21 mouse cellular contexts compared by ENCODE assay signal in the genomic region with DNA sequence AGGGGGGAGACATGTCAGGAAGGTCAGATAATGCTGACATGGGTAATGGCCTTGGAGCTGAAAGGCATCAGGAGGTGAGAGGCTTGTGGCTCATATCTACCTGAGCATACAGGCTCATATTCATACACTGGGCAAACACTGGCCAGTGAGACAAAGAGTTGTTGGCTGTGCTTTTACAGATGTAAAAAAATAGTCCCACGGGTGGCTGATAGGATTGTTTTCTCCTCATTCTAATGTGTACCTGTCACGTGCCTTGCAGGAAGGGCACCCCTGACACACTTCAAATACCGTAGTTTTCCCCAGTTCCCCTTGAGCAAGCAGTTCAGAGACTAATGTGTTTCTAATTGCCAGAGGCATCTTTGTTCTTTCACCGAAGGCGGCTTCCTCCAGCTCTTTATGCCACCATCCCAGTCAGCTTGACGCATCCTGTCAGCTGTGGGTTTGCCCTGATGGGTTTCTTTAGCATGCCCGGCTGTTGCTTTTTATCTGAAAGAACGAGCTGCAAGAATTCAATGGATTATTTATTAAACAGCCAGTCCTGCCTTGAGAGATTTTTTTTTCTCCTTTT.
A peak's percentile ranks its signal among the peaks of the same experiment; 100 is the strongest.
DNase-seq lines count a peak whose midpoint lies in the region; ATAC-seq lines count a peak whose summit lies in the region.
"Had no signal": no experiment of that assay in that cellular context is flagged by ENCODE, and none has a peak within 500 bp of the region (broad histone marks: within the 10 kb centered on the region; RNA-seq: fewer than 3 reads in every experiment).

No protein-coding gene starts in this region.

- ATAC-seq in hindbrain, embryonic 13.5 days (ENCODE audit: low FRiP score): 0 out of 2 replicates have a peak, but pooled peaks have one; percentile 21
- no peak for ATAC-seq in hindbrain, embryonic 11.5 days (ENCODE audit: low FRiP score)
- ATAC-seq in forebrain, embryonic 12.5 days (ENCODE audit: low FRiP score): no peak
- peak; percentile 31; the same call in 1 of the 2 replicates for ATAC-seq in hindbrain, embryonic 14.5 days (ENCODE audit: low FRiP score)
- peak; percentile 48; the same call in 1 of the 2 replicates for ATAC-seq in midbrain, embryonic 16.5 days
- ATAC-seq: activated CD4-positive, CD25-positive, alpha-beta regulatory T cell, adult 4 months; inflammation-experienced regulatory T-cells, adult 6 months; Patski had no signal

- no peak overlapping the region for H3K4me3 ChIP-seq in hindbrain, embryonic 13.5 days
- no peak overlapping the region for H3K4me3 ChIP-seq in hindbrain, embryonic 11.5 days (ENCODE audit: low read depth, low read length)
- H3K4me3 ChIP-seq in forebrain, embryonic 12.5 days (replicated peaks): no peak overlapping the region
- no peak overlapping the region for H3K4me3 ChIP-seq in hindbrain, embryonic 14.5 days (replicated peaks; ENCODE audit: low read length)
- H3K4me3 ChIP-seq in midbrain, embryonic 16.5 days (ENCODE audit: low read depth, low read length): no peak overlapping the region
- H3K4me3 ChIP-seq: limb, embryonic 10.5 days had no signal

- H3K4me1 ChIP-seq in hindbrain, embryonic 13.5 days (replicated peaks): peaks cover 22% of the 10 kb centered on the region
- peaks cover 2% of the 10 kb centered on the region for H3K4me1 ChIP-seq in hindbrain, embryonic 11.5 days (replicated peaks; ENCODE audit: control insufficient read depth, insufficient read depth, low read length)
- peaks cover 13% of the 10 kb centered on the region for H3K4me1 ChIP-seq in forebrain, embryonic 12.5 days
- peaks cover 14% of the 10 kb centered on the region for H3K4me1 ChIP-seq in hindbrain, embryonic 14.5 days (replicated peaks; ENCODE audit: control insufficient read depth, insufficient read depth, low read length)
- H3K4me1 ChIP-seq in midbrain, embryonic 16.5 days (ENCODE audit: control insufficient read depth, insufficient read depth, low read length): peaks cover 6% of the 10 kb centered on the region; the same call in 1 of the 2 replicates

- H3K9ac ChIP-seq in hindbrain, embryonic 13.5 days: no peak overlapping the region
- H3K9ac ChIP-seq in hindbrain, embryonic 11.5 days (ENCODE audit: low read depth, low read length): no peak overlapping the region
- no peak overlapping the region for H3K9ac ChIP-seq in forebrain, embryonic 12.5 days
- H3K9ac ChIP-seq in hindbrain, embryonic 14.5 days: no peak overlapping the region; the same call in 1 of the 2 replicates
- peak overlapping the region; percentile 10; the same call in 1 of the 2 replicates for H3K9ac ChIP-seq in midbrain, embryonic 16.5 days (ENCODE audit: low read depth, low read length)
- H3K9ac ChIP-seq: lung, embryonic 14.5 days had no signal

- WGBS in hindbrain, embryonic 13.5 days: 14% methylated on average over 8 of the region's 8 CpGs
- 30% methylated on average over 8 of the region's 8 CpGs for WGBS in hindbrain, embryonic 11.5 days
- WGBS in forebrain, embryonic 12.5 days: 18% methylated on average over 8 of the region's 8 CpGs
- WGBS in hindbrain, embryonic 14.5 days: 11% methylated on average over 8 of the region's 8 CpGs
- WGBS in midbrain, embryonic 16.5 days: 8% methylated on average over 8 of the region's 8 CpGs

- H3K4me2 ChIP-seq in hindbrain, embryonic 13.5 days: no peak overlapping the region
- no peak overlapping the region for H3K4me2 ChIP-seq in hindbrain, embryonic 11.5 days (replicated peaks; ENCODE audit: low read depth, low read length)
- no peak overlapping the region for H3K4me2 ChIP-seq in forebrain, embryonic 12.5 days
- no peak overlapping the region; the same call in 1 of the 2 replicates for H3K4me2 ChIP-seq in hindbrain, embryonic 14.5 days (replicated peaks)
- 0 out of 2 replicates have a peak overlapping the region, but pooled peaks have one; percentile 1 for H3K4me2 ChIP-seq in midbrain, embryonic 16.5 days (ENCODE audit: low read length)
- H3K4me2 ChIP-seq: liver, embryonic 11.5 days; lung, embryonic 14.5 days had no signal

- H3K27ac ChIP-seq in hindbrain, embryonic 13.5 days: peak overlapping the region; percentile 67
- H3K27ac ChIP-seq in hindbrain, embryonic 11.5 days (ENCODE audit: low read depth, low read length): no peak overlapping the region
- 0 out of 2 replicates have a peak overlapping the region, but pooled peaks have one; percentile 53 for H3K27ac ChIP-seq in forebrain, embryonic 12.5 days
- peak overlapping the region; percentile 74 for H3K27ac ChIP-seq in hindbrain, embryonic 14.5 days
- H3K27ac ChIP-seq in midbrain, embryonic 16.5 days (ENCODE audit: low read length): peak overlapping the region; percentile 66
- H3K27ac ChIP-seq: limb, embryonic 10.5 days; macrophage had no signal

- H3K36me3 ChIP-seq in hindbrain, embryonic 13.5 days: no peaks in the 10 kb centered on the region
- no peaks in the 10 kb centered on the region for H3K36me3 ChIP-seq in hindbrain, embryonic 11.5 days (ENCODE audit: control insufficient read depth, insufficient read depth, low read length)
- no peaks in the 10 kb centered on the region for H3K36me3 ChIP-seq in forebrain, embryonic 12.5 days (replicated peaks)
- H3K36me3 ChIP-seq in hindbrain, embryonic 14.5 days (replicated peaks; ENCODE audit: control insufficient read depth, insufficient read depth): no peaks in the 10 kb centered on the region
- no peaks in the 10 kb centered on the region for H3K36me3 ChIP-seq in midbrain, embryonic 16.5 days (ENCODE audit: control insufficient read depth, insufficient read depth, low read length)
- H3K36me3 ChIP-seq: limb, embryonic 10.5 days had no signal

- no peaks in the 10 kb centered on the region for H3K27me3 ChIP-seq in hindbrain, embryonic 13.5 days
- no peaks in the 10 kb centered on the region for H3K27me3 ChIP-seq in hindbrain, embryonic 11.5 days (ENCODE audit: control insufficient read depth, insufficient read depth, low read length)
- no peaks in the 10 kb centered on the region for H3K27me3 ChIP-seq in forebrain, embryonic 12.5 days
- H3K27me3 ChIP-seq in hindbrain, embryonic 14.5 days (ENCODE audit: control insufficient read depth, insufficient read depth, low read length): no peaks in the 10 kb centered on the region
- H3K27me3 ChIP-seq in midbrain, embryonic 16.5 days (ENCODE audit: control insufficient read depth, insufficient read depth, low read depth, low read length): no peaks in the 10 kb centered on the region

- no peak for DNase-seq in hindbrain, embryonic 11.5 days (ENCODE audit: low spot score)
- DNase-seq in hindbrain, embryonic 14.5 days (ENCODE audit: low spot score): peak; percentile 28
- DNase-seq in spleen, postnatal 14 days (ENCODE audit: low spot score in 2 of 2): no peak
- DNase-seq in frontal cortex, postnatal 25 days (ENCODE audit: low spot score in 2 of 2): no peak
- no peak for DNase-seq in urinary bladder, adult 18-20 months (ENCODE audit: low spot score in 2 of 2)
- DNase-seq: adrenal gland, postnatal 14 days; cerebellum, adult 9-10 months; gastrocnemius, postnatal 25 days; kidney, adult 8-10 months; lung, embryonic 14.5 days; right cerebral cortex, adult 18-20 months; thymus, postnatal 36 days had no signal

- no peaks in the 10 kb centered on the region for H3K9me3 ChIP-seq in hindbrain, embryonic 13.5 days
- no peaks in the 10 kb centered on the region for H3K9me3 ChIP-seq in hindbrain, embryonic 11.5 days (ENCODE audit: control insufficient read depth, low read length)
- H3K9me3 ChIP-seq in forebrain, embryonic 12.5 days: no peaks in the 10 kb centered on the region
- no peaks in the 10 kb centered on the region for H3K9me3 ChIP-seq in hindbrain, embryonic 14.5 days (ENCODE audit: control insufficient read depth, low read length)
- H3K9me3 ChIP-seq in midbrain, embryonic 16.5 days (replicated peaks; ENCODE audit: control insufficient read depth, low read length, poor library complexity, severe bottlenecking): no peaks in the 10 kb centered on the region
- H3K9me3 ChIP-seq: limb, embryonic 10.5 days had no signal

Comparison
In these comparisons a context has a peak if more than half of its experiments do, and no peak if none do; other contexts are left out.
1. ATAC-seq: peak in hindbrain, embryonic 13.5 days (single experiment), hindbrain, embryonic 14.5 days (single experiment) and midbrain, embryonic 16.5 days (single experiment); none in hindbrain, embryonic 11.5 days (single experiment) and forebrain, embryonic 12.5 days (single experiment).